Mouse (Mus musculus): ENCODE data around the gene Zfp574. TPM values are rescaled to one million over a fixed set of nuclear protein-coding genes. Genes with fewer than 3 reads are reported as not detected.

Gene Zfp574
- polyA plus RNA-seq, 1 experiment from 2014 or later: 38.8 TPM

GRCm38 (mm10) chr7:25120061-25120834 is 47.9 kb downstream of the Zfp574 start:
- 84% methylated on average over 25 of the region's 25 CpGs for WGBS
- no peaks in the 10 kb centered on the region for H3K36me3 ChIP-seq
- H3K9ac ChIP-seq: no peak overlapping the region
- H3K4me1 ChIP-seq: no peaks in the 10 kb centered on the region
- no peak overlapping the region for H3K4me2 ChIP-seq (replicated peaks)
- H3K4me3 ChIP-seq: no peak overlapping the region
- ATAC-seq (ENCODE audit: insufficient number of reproducible peaks, insufficient read depth, low FRiP score, low TSS enrichment): no peak
- no peaks in the 10 kb centered on the region for H3K9me3 ChIP-seq
- H3K27me3 ChIP-seq: peaks cover 3% of the 10 kb centered on the region; the same call in 1 of the 2 replicates
- H3K27ac ChIP-seq: no peak overlapping the region

- ATAC-seq (ENCODE audit: insufficient number of reproducible peaks, insufficient read depth, low FRiP score, low TSS enrichment): no peak
- no peak overlapping the region for H3K4me2 ChIP-seq (replicated peaks)
- H3K27me3 ChIP-seq: peaks cover under 1% of the 10 kb centered on the region; the same call in 1 of the 2 replicates
- no peak overlapping the region for H3K4me3 ChIP-seq
- no peak overlapping the region for H3K9ac ChIP-seq
- H3K27ac ChIP-seq: no peak overlapping the region
- H3K9me3 ChIP-seq: no peaks in the 10 kb centered on the region
- no peaks in the 10 kb centered on the region for H3K36me3 ChIP-seq
- H3K4me1 ChIP-seq: no peaks in the 10 kb centered on the region
- 68% methylated on average over 13 of the region's 13 CpGs for WGBS
Observed at GRCm38 (mm10) chr7:25121240-25121786, 48.9 kb downstream of the Zfp574 start.

GRCm38 (mm10) chr7:25125716-25126281 is 53.4 kb downstream of the Zfp574 start:
- no peaks in the 10 kb centered on the region for H3K36me3 ChIP-seq
- no peak for ATAC-seq (ENCODE audit: insufficient number of reproducible peaks, insufficient read depth, low FRiP score, low TSS enrichment)
- H3K9ac ChIP-seq: no peak overlapping the region
- H3K4me1 ChIP-seq: no peaks in the 10 kb centered on the region
- 0 out of 2 replicates have a peak, but pooled peaks cover 4% of the 10 kb centered on the region for H3K27me3 ChIP-seq
- 79% methylated on average over 10 of the region's 10 CpGs for WGBS
- no peaks in the 10 kb centered on the region for H3K9me3 ChIP-seq
- H3K4me3 ChIP-seq: no peak overlapping the region
- H3K4me2 ChIP-seq (replicated peaks): no peak overlapping the region
- no peak overlapping the region for H3K27ac ChIP-seq

- ATAC-seq (ENCODE audit: insufficient number of reproducible peaks, insufficient read depth, low FRiP score, low TSS enrichment): no peak
- WGBS: 62% methylated on average over 9 of the region's 9 CpGs
- Histone ChIP-seq H3K36me3 (no peaks in the 10 kb centered on the region), H3K9me3 (no peaks in the 10 kb centered on the region), H3K4me2 (replicated peaks) (no peak overlapping the region), H3K4me1 (0 out of 2 replicates have a peak, but pooled peaks cover 2% of the 10 kb centered on the region), H3K27me3 (peaks cover 25% of the 10 kb centered on the region), H3K9ac (no peak overlapping the region), H3K4me3 (no peak overlapping the region), H3K27ac (no peak overlapping the region)
Observed at GRCm38 (mm10) chr7:25127971-25128370, 55.6 kb downstream of the Zfp574 start.

- H3K27ac ChIP-seq: no peak overlapping the region
- no peak overlapping the region; the same call in 1 of the 2 replicates for H3K9ac ChIP-seq
- no peak for ATAC-seq (ENCODE audit: insufficient number of reproducible peaks, insufficient read depth, low FRiP score, low TSS enrichment)
- no peaks in the 10 kb centered on the region for H3K36me3 ChIP-seq
- 0 out of 2 replicates have a peak, but pooled peaks cover 6% of the 10 kb centered on the region for H3K4me1 ChIP-seq
- peaks cover 40% of the 10 kb centered on the region for H3K27me3 ChIP-seq
- H3K4me2 ChIP-seq (replicated peaks): no peak overlapping the region
- 61% methylated on average over 12 of the region's 13 CpGs for WGBS
- H3K4me3 ChIP-seq: no peak overlapping the region
- no peaks in the 10 kb centered on the region for H3K9me3 ChIP-seq
Observed at GRCm38 (mm10) chr7:25129390-25129979, 57.1 kb downstream of the Zfp574 start.

- H3K9ac ChIP-seq: no peak overlapping the region
- 70% methylated on average over 11 of the region's 11 CpGs for WGBS
- no peak overlapping the region for H3K27ac ChIP-seq
- no peak for ATAC-seq (ENCODE audit: insufficient number of reproducible peaks, insufficient read depth, low FRiP score, low TSS enrichment)
- no peak overlapping the region for H3K4me2 ChIP-seq (replicated peaks)
- no peak overlapping the region for H3K4me3 ChIP-seq
- H3K9me3 ChIP-seq: no peaks in the 10 kb centered on the region
- H3K4me1 ChIP-seq: 0 out of 2 replicates have a peak, but pooled peaks cover 6% of the 10 kb centered on the region
- no peaks in the 10 kb centered on the region for H3K36me3 ChIP-seq
- H3K27me3 ChIP-seq: peaks cover 51% of the 10 kb centered on the region
Observed at GRCm38 (mm10) chr7:25130565-25130964, 58.2 kb downstream of the Zfp574 start.

- Histone ChIP-seq H3K27me3 (peaks cover 58% of the 10 kb centered on the region), H3K9ac (no peak overlapping the region), H3K4me3 (no peak overlapping the region), H3K4me1 (0 out of 2 replicates have a peak, but pooled peaks cover 6% of the 10 kb centered on the region), H3K4me2 (replicated peaks) (no peak overlapping the region), H3K36me3 (no peaks in the 10 kb centered on the region), H3K27ac (no peak overlapping the region), H3K9me3 (no peaks in the 10 kb centered on the region)
- no peak for ATAC-seq (ENCODE audit: insufficient number of reproducible peaks, insufficient read depth, low FRiP score, low TSS enrichment)
- WGBS: 89% methylated on average over 11 of the region's 11 CpGs
Observed at GRCm38 (mm10) chr7:25131247-25131646, 58.9 kb downstream of the Zfp574 start.

- H3K9me3 ChIP-seq: no peaks in the 10 kb centered on the region
- H3K27ac ChIP-seq: no peak overlapping the region
- no peak overlapping the region for H3K4me3 ChIP-seq
- H3K27me3 ChIP-seq: peaks cover 61% of the 10 kb centered on the region
- no peak overlapping the region; the same call in 1 of the 2 replicates for H3K4me2 ChIP-seq (replicated peaks)
- no peaks in the 10 kb centered on the region for H3K36me3 ChIP-seq
- 0 out of 2 replicates have a peak overlapping the region, but pooled peaks have one; percentile 12 for H3K9ac ChIP-seq
- no peak for ATAC-seq (ENCODE audit: insufficient number of reproducible peaks, insufficient read depth, low FRiP score, low TSS enrichment)
- 7% methylated on average over 25 of the region's 25 CpGs for WGBS
- H3K4me1 ChIP-seq: 0 out of 2 replicates have a peak, but pooled peaks cover 6% of the 10 kb centered on the region
Observed at GRCm38 (mm10) chr7:25132318-25132960, 60.1 kb downstream of the Zfp574 start.

Small RNAs within 50 kb of the gene (microRNA-seq; reads per million reads assigned to microRNA genes)
- gene Mir6537: not detected

Other genes starting within 250 kb of the Zfp574 start
- 17.9 and 21.4 TPM in 2 replicates for gene Gm9844, start 210.4 kb upstream of the Zfp574 start, polyA plus RNA-seq (2016; fragmentation: Nextera tagmentation; extraction: Ambion mirVana)
- gene Lypd4, start 202.6 kb upstream of the Zfp574 start, polyA plus RNA-seq (2016; fragmentation: Nextera tagmentation; extraction: Ambion mirVana): not detected in 2 replicates
- not detected in 2 replicates for gene Dmrtc2, start 202.5 kb upstream of the Zfp574 start, polyA plus RNA-seq (2016; fragmentation: Nextera tagmentation; extraction: Ambion mirVana)
- 2,196 and 2,318 TPM in 2 replicates for gene Rps19, start 188.2 kb upstream of the Zfp574 start, polyA plus RNA-seq (2016; fragmentation: Nextera tagmentation; extraction: Ambion mirVana)
- 0.26 and 0.61 TPM in 2 replicates for gene Cd79a, start 175.2 kb upstream of the Zfp574 start, polyA plus RNA-seq (2016; fragmentation: Nextera tagmentation; extraction: Ambion mirVana)
- 114 and 120 TPM in 2 replicates for gene Arhgef1, start 169.7 kb upstream of the Zfp574 start, polyA plus RNA-seq (2016; fragmentation: Nextera tagmentation; extraction: Ambion mirVana)
- not detected in 2 replicates for gene Gm4881, start 128.1 kb upstream of the Zfp574 start, polyA plus RNA-seq (2016; fragmentation: Nextera tagmentation; extraction: Ambion mirVana)
- gene Rabac1, start 99.8 kb upstream of the Zfp574 start, polyA plus RNA-seq (2016; fragmentation: Nextera tagmentation; extraction: Ambion mirVana): 106 and 116 TPM in 2 replicates
- 3.8 and 7.4 TPM in 2 replicates for gene Atp1a3, start 66.6 kb upstream of the Zfp574 start, polyA plus RNA-seq (2016; fragmentation: Nextera tagmentation; extraction: Ambion mirVana)
- 12.4 and 13.1 TPM in 2 replicates for gene Grik5, start 221 bp upstream of the Zfp574 start, polyA plus RNA-seq (2016; fragmentation: Nextera tagmentation; extraction: Ambion mirVana)
- gene Pou2f2, start 107.2 kb downstream of the Zfp574 start, polyA plus RNA-seq (2016; fragmentation: Nextera tagmentation; extraction: Ambion mirVana): 2.3 and 3.2 TPM in 2 replicates
- gene Dedd2, start 148.0 kb downstream of the Zfp574 start, polyA plus RNA-seq (2016; fragmentation: Nextera tagmentation; extraction: Ambion mirVana): 13.7 and 14.9 TPM in 2 replicates
- 2.9 and 3.0 TPM in 2 replicates for gene Zfp526, start 148.9 kb downstream of the Zfp574 start, polyA plus RNA-seq (2016; fragmentation: Nextera tagmentation; extraction: Ambion mirVana)
- 15.9 and 17.4 TPM in 2 replicates for gene Gsk3a, start 165.3 kb downstream of the Zfp574 start, polyA plus RNA-seq (2016; fragmentation: Nextera tagmentation; extraction: Ambion mirVana)
- 20.0 and 20.8 TPM in 2 replicates for gene Erf, start 178.2 kb downstream of the Zfp574 start, polyA plus RNA-seq (2016; fragmentation: Nextera tagmentation; extraction: Ambion mirVana)
- 45.7 and 47.0 TPM in 2 replicates for gene Cic, start 195.1 kb downstream of the Zfp574 start, polyA plus RNA-seq (2016; fragmentation: Nextera tagmentation; extraction: Ambion mirVana)
- 317 and 337 TPM in 2 replicates for gene Pafah1b3, start 225.4 kb downstream of the Zfp574 start, polyA plus RNA-seq (2016; fragmentation: Nextera tagmentation; extraction: Ambion mirVana)
- 1.0 and 1.9 TPM in 2 replicates for gene Prr19, start 228.8 kb downstream of the Zfp574 start, polyA plus RNA-seq (2016; fragmentation: Nextera tagmentation; extraction: Ambion mirVana)
- 2.7 and 4.0 TPM in 2 replicates for gene Tmem145, start 233.5 kb downstream of the Zfp574 start, polyA plus RNA-seq (2016; fragmentation: Nextera tagmentation; extraction: Ambion mirVana)
- gene Megf8, start 244.6 kb downstream of the Zfp574 start, polyA plus RNA-seq (2016; fragmentation: Nextera tagmentation; extraction: Ambion mirVana): 22.4 and 24.3 TPM in 2 replicates